Mouse (Mus musculus) left cerebral cortex, adult 6 months (tissue): ENCODE measurements around the gene 4933405L10Rik. TPM values are rescaled to one million over a fixed set of nuclear protein-coding genes. Genes with fewer than 3 reads are reported as not detected.

Experiments used
- long read RNA-seq, 2 experiments: library from polyadenylated mRNA; unstranded; transcript quantifications; one replicate each; pipeline ENCODE4 v2.0.0; 2019 to 2020
- polyA plus RNA-seq: library from polyadenylated mRNA; unstranded; fragments of <200 nt; fragmentation: Nextera tagmentation; gene quantifications from 2 replicates; pipeline ENCODE4 v1.2.3, GENCODE M21; 2021

4933405L10Rik gene
- 0.25 and 0.41 TPM in 2 replicates for polyA plus RNA-seq
- long read RNA-seq, experiment 1, partial matches to known transcripts, result 1 of 1 reads
- long read RNA-seq, experiment 1, other reads (novel, unspliced or antisense), result 0 of 1 reads
- long read RNA-seq, experiment 2, result 0 reads

DNA sequence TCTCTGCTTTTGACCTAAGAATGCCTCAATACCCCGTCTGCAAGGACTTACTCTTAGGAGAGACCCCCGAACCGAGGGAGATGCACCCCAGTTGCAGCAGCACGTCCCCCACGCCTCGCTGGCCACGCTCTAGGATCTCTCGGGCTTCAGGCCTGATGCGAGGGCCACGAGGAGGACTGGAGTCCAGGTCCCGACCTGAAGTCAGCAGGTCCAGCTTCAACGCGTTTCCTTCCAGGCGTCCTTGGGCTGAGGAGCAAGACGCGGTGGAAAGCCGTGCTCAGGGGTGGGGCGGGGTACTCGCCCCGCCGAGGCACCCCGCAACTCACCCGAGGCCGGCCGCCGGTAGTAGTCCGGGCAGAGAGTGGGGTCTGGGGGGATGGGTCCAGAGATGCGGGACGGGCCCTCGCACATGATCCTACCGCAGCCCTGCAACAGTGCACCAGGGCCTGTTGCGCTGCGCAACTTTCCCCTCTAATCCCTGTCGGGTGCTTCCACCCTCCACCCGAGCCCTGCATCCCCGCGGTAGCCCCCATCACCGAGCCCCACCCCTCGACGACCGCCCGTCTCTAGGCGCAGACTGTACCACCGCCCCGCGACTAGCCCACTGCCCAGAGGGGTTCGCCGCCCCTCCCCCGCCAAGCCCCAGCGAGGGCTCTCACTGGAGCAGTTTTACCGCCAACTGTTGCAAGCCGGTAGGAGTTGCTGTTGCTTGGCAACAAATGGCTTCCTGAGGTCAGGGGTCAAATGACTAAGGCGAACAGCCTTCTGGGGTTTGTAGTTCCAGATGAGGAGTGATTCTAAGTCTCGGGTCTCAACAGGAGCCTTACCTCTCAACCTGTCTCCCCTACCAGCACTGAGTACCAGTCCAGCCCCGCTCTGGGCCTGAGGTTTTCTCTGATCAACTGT lies at the start of gene 4933405L10Rik, which contains the start of gene Enkd1:
Gene 4933405L10Rik (plus strand): TSS at position 158 of the 906 bp plus-strand sequence.
Gene Enkd1 (minus strand): TSS at position 713 of the 906 bp plus-strand sequence.

DNA sequence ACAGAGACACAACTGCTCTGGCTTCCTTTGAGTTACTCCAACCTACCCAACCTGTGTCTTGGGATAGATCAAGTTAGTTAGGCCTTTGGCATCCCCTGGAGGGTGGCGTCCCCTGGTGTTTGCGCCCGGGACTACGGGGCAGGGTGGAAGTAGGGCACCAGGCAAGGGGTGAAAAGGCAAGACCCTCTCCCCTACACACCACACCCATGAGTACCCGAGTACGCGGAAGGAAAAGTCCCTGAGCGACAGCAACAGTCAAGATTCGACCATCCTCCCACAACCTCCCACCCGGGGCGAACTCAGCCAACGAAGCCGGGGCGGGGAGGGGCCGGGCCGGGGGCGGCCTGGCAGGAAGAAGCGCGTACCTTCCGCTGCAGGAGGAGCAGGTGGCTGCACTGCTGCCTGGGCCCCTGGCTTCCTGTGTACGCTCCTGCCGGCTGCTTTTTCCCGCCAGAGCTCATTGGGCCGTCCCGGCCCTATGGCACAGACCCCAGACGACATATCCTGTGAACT lies 21.6 kb upstream of the 4933405L10Rik start, which contains the start of gene Carmil2:
Gene Carmil2 (plus strand): TSS at position 479 of the 513 bp plus-strand sequence.

DNA sequence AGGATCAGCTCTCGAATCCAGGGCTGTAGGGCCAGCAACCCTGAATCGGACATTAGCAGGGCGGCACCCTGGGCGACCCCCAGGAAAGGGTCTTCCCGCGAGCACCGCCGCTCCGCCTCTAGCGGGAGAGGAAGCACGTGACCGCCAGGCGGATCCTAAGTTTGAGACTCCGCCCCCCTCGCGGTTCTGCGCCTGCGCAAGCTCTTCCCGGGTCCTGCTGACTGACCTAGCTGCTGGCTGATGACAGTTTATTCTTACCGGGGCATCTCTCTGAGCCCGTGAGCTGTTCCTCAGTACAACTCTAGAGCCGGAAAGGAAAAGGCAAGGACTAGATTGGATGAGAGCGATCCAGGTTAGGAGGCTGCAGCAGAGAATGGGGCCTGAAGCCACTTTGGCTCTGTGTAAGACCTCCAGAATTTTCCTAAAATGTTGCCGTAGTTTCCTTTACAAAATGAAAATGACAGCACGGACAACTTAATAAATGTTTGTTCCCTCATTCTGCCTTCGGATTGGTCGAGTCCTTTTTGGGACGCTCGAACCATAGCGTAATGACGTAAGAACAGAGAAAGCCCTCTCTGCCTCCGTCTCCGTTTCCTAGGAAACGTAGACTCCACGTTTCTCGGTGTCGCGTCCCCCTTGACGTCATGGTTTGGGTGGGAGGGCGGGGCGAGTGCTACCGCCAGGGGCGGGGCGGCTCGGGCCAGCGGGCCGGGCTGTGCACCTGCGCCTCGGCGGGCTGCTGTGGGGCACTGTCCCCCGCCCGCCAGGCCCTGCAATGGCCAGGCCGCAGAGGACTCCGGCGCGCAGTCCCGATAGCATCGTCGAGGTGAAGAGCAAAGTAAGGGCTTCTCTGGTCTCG lies 6.3 kb upstream of the 4933405L10Rik start, which contains the start of the genes Acd and Pard6a:
Gene Acd (minus strand): TSS at position 137 of the 859 bp plus-strand sequence.
Gene Pard6a (plus strand): TSS at position 183 of the 859 bp plus-strand sequence.

GRCm38 (mm10) chr8:105758277-105759108 lies 51.0 kb downstream of the 4933405L10Rik start, which contains the start of gene Gfod2:
TSS of gene Gfod2 (minus strand) at chr8:105758664.

Other genes with a start within 250 kb of the 4933405L10Rik start
- 48.4 and 62.7 TPM in 2 replicates for gene Tppp3, start 236.1 kb upstream of the 4933405L10Rik start, polyA plus RNA-seq
- 21.7 and 24.6 TPM in 2 replicates for gene Zdhhc1, start 210.8 kb upstream of the 4933405L10Rik start, polyA plus RNA-seq
- gene Hsd11b2, start 188.9 kb upstream of the 4933405L10Rik start, polyA plus RNA-seq, result not detected in 2 replicates
- gene Atp6v0d1, start 141.6 kb upstream of the 4933405L10Rik start, polyA plus RNA-seq, result 129 and 234 TPM in 2 replicates
- 28.9 and 32.8 TPM in 2 replicates for gene Ripor1, start 102.4 kb upstream of the 4933405L10Rik start, polyA plus RNA-seq
- 23.1 TPM in 2 replicates for gene Ctcf, start 71.1 kb upstream of the 4933405L10Rik start, polyA plus RNA-seq
- 0.31 and 0.59 TPM in 2 replicates for gene Agrp, start 70.3 kb upstream of the 4933405L10Rik start, polyA plus RNA-seq
- gene Carmil2, start 21.4 kb upstream of the 4933405L10Rik start, polyA plus RNA-seq, result 8.0 and 53.9 TPM in 2 replicates
- 40.9 and 44.4 TPM in 2 replicates for gene Acd, start 6.6 kb upstream of the 4933405L10Rik start, polyA plus RNA-seq
- gene Pard6a, start 6.5 kb upstream of the 4933405L10Rik start, polyA plus RNA-seq, result 77.9 and 82.1 TPM in 2 replicates
- 5.8 and 6.8 TPM in 2 replicates for gene Enkd1, start 555 bp downstream of the 4933405L10Rik start, polyA plus RNA-seq
- gene Gfod2, start 51.0 kb downstream of the 4933405L10Rik start, polyA plus RNA-seq, result 16.4 and 20.1 TPM in 2 replicates
- 2.8 and 3.3 TPM in 2 replicates for gene Ranbp10, start 119.7 kb downstream of the 4933405L10Rik start, polyA plus RNA-seq
- gene Tsnaxip1, start 120.1 kb downstream of the 4933405L10Rik start, polyA plus RNA-seq, result 0.19 and 0.27 TPM in 2 replicates
- 13.4 and 14.0 TPM in 2 replicates for gene Cenpt, start 145.6 kb downstream of the 4933405L10Rik start, polyA plus RNA-seq
- gene Thap11, start 147.5 kb downstream of the 4933405L10Rik start, polyA plus RNA-seq, result 44.9 and 47.4 TPM in 2 replicates
- gene Nutf2, start 152.9 kb downstream of the 4933405L10Rik start, polyA plus RNA-seq, result 139 and 147 TPM in 2 replicates
- 17.4 and 18.3 TPM in 2 replicates for gene Edc4, start 173.2 kb downstream of the 4933405L10Rik start, polyA plus RNA-seq
- 9.9 and 13.7 TPM in 2 replicates for gene Nrn1l, start 185.9 kb downstream of the 4933405L10Rik start, polyA plus RNA-seq
- gene Pskh1, start 192.8 kb downstream of the 4933405L10Rik start, polyA plus RNA-seq, result 2.7 and 3.6 TPM in 2 replicates
- gene Ctrl, start 226.2 kb downstream of the 4933405L10Rik start, polyA plus RNA-seq, result 0.21 and 0.23 TPM in 2 replicates
- 175 and 188 TPM in 2 replicates for gene Psmb10, start 230.8 kb downstream of the 4933405L10Rik start, polyA plus RNA-seq
- gene Lcat, start 235.7 kb downstream of the 4933405L10Rik start, polyA plus RNA-seq, result 23.8 and 26.1 TPM in 2 replicates